Mouse (Mus musculus) hindbrain, embryonic 11.5 days (tissue): ENCODE data around the gene Ddx58. TPM values are rescaled to one million over a fixed set of nuclear protein-coding genes. Genes with fewer than 3 reads are reported as not detected.

Experiments used
- ATAC-seq: fragments of 200-750 bp; cut with Nextera tagmentation; 2 replicates; pipeline ENCODE4 v1.8.0; 2017; ENCODE audit warnings: mild to moderate bottlenecking, moderate TSS enrichment, moderate library complexity; ENCODE audit not compliant: low FRiP score
- DNase-seq: peaks from one replicate; pipeline ENCODE4 v3.0.0-alpha.2; 2015; ENCODE audit warnings: low spot score
- H3K27ac ChIP-seq: fragments of 300-500 bp; sonication (generic); 2 replicates; pipeline ENCODE4 v1.5.1; 2014; ENCODE audit warnings: mild to moderate bottlenecking, low read depth, low read length
- H3K27me3 ChIP-seq: fragments of 300-500 bp; sonication (generic); 2 replicates; pipeline ENCODE4 v1.6.1; 2014; ENCODE audit warnings: mild to moderate bottlenecking, low read length, moderate library complexity, mixed read lengths; ENCODE audit not compliant: control insufficient read depth, insufficient read depth
- H3K36me3 ChIP-seq: fragments of 300-500 bp; sonication (generic); 2 replicates; pipeline ENCODE4 v1.6.1; 2014; ENCODE audit warnings: mild to moderate bottlenecking, low read length, moderate library complexity, mixed read lengths; ENCODE audit not compliant: control insufficient read depth, insufficient read depth
- H3K4me1 ChIP-seq: fragments of 300-500 bp; sonication (generic); replicated peaks from 2 replicates; pipeline ENCODE4 v1.6.1; 2014; ENCODE audit warnings: low read length, mixed read lengths; ENCODE audit not compliant: control insufficient read depth, insufficient read depth
- H3K4me2 ChIP-seq: fragments of 300-500 bp; sonication (generic); replicated peaks from 2 replicates; pipeline ENCODE4 v1.6.1; 2014; ENCODE audit warnings: mild to moderate bottlenecking, low read depth, low read length
- H3K4me3 ChIP-seq: fragments of 300-500 bp; sonication (generic); 2 replicates; pipeline ENCODE4 v1.5.1; 2014; ENCODE audit warnings: low read depth, low read length
- H3K9ac ChIP-seq: fragments of 300-500 bp; sonication (generic); 2 replicates; pipeline ENCODE4 v1.6.1; 2014; ENCODE audit warnings: low read depth, low read length
- H3K9me3 ChIP-seq: fragments of 300-500 bp; sonication (generic); 2 replicates; pipeline ENCODE4 v1.6.1; 2016; ENCODE audit warnings: low read length; ENCODE audit not compliant: control insufficient read depth
- WGBS: fragments of 180-500 bp; shearing (Covaris S2); extraction: QIAGEN DNeasy Blood & Tissue Kit; methylation state at CpG from one replicate; pipeline ENCODE4 v1.1.7; 2014; 5-methylcytosine and 5-hydroxymethylcytosine counted together
- polyA plus RNA-seq: library from polyadenylated mRNA; unstranded; fragments of >200 nt; fragmentation: Nextera tagmentation; extraction: Ambion mirVana; gene quantifications from 2 replicates; pipeline ENCODE4 v1.2.1, GENCODE M21; 2014

Ddx58 gene
- polyA plus RNA-seq, 1 experiment from 2014 or later = 5.7 TPM

- Histone ChIP-seq H3K27me3 (no peaks in the 10 kb centered on the region), H3K36me3 (no peaks in the 10 kb centered on the region), H3K4me1 (no peaks in the 10 kb centered on the region), H3K9me3 (no peaks in the 10 kb centered on the region), H3K9ac (no peak overlapping the region), H3K27ac (no peak overlapping the region), H3K4me2 (no peak overlapping the region), H3K4me3 (no peak overlapping the region)
- WGBS = 94% methylated on average over 22 of the region's 22 CpGs
- ATAC-seq (no peak), DNase-seq (no peak)
Observed at GRCm38 (mm10) chr4:40205231-40205903, 34.3 kb downstream of the Ddx58 start.

- H3K27ac ChIP-seq = no peak overlapping the region
Observed at GRCm38 (mm10) chr4:40204374-40204773, 35.3 kb downstream of the Ddx58 start.

GRCm38 (mm10) chr4:40202205-40202604 is 37.4 kb downstream of the Ddx58 start:
- DNase-seq (no peak), ATAC-seq (no peak)
- no peak overlapping the region for H3K4me3 ChIP-seq
- WGBS = 95% methylated on average over 6 of the region's 6 CpGs
- H3K9me3 ChIP-seq = no peaks in the 10 kb centered on the region
- no peak overlapping the region for H3K4me2 ChIP-seq
- H3K27me3 ChIP-seq = no peaks in the 10 kb centered on the region
- H3K36me3 ChIP-seq = no peaks in the 10 kb centered on the region
- no peak overlapping the region for H3K9ac ChIP-seq
- H3K4me1 ChIP-seq = no peaks in the 10 kb centered on the region
- no peak overlapping the region for H3K27ac ChIP-seq

More at GRCm38 (mm10) chr4:40204374-40204773, 35.3 kb downstream of the Ddx58 start:
- Histone ChIP-seq H3K9me3 (no peaks in the 10 kb centered on the region), H3K4me2 (no peak overlapping the region), H3K36me3 (no peaks in the 10 kb centered on the region), H3K27me3 (no peaks in the 10 kb centered on the region), H3K4me1 (no peaks in the 10 kb centered on the region), H3K4me3 (no peak overlapping the region), H3K9ac (no peak overlapping the region)
- 91% methylated on average over 3 of the region's 3 CpGs for WGBS
- no peak for ATAC-seq
- DNase-seq = no peak

- no peak overlapping the region for H3K4me2 ChIP-seq
- no peak overlapping the region for H3K9ac ChIP-seq
- no peak overlapping the region for H3K4me3 ChIP-seq
- no peak for ATAC-seq
- no peaks in the 10 kb centered on the region for H3K9me3 ChIP-seq
- 89% methylated on average over 2 of the region's 2 CpGs for WGBS
- H3K36me3 ChIP-seq = peaks cover 13% of the 10 kb centered on the region; the same call in 1 of the 2 replicates
- no peak for DNase-seq
- H3K27ac ChIP-seq = no peak overlapping the region
- no peaks in the 10 kb centered on the region for H3K4me1 ChIP-seq
- no peaks in the 10 kb centered on the region for H3K27me3 ChIP-seq
Observed at GRCm38 (mm10) chr4:40195336-40195735, 44.3 kb downstream of the Ddx58 start.

- Histone ChIP-seq H3K4me1 (no peaks in the 10 kb centered on the region), H3K9ac (no peak overlapping the region), H3K4me3 (no peak overlapping the region), H3K9me3 (no peaks in the 10 kb centered on the region), H3K36me3 (peaks cover 16% of the 10 kb centered on the region; the same call in 1 of the 2 replicates), H3K4me2 (no peak overlapping the region), H3K27ac (no peak overlapping the region), H3K27me3 (no peaks in the 10 kb centered on the region)
- DNase-seq (no peak), ATAC-seq (no peak)
- WGBS = 66% methylated on average over 9 of the region's 9 CpGs
Observed at GRCm38 (mm10) chr4:40193461-40193860, 46.2 kb downstream of the Ddx58 start.

GRCm38 (mm10) chr4:40192246-40192645 is 47.4 kb downstream of the Ddx58 start:
- ATAC-seq (no peak), DNase-seq (no peak)
- Histone ChIP-seq H3K9me3 (no peaks in the 10 kb centered on the region), H3K36me3 (peaks cover 16% of the 10 kb centered on the region; the same call in 1 of the 2 replicates), H3K27me3 (no peaks in the 10 kb centered on the region), H3K4me2 (no peak overlapping the region), H3K4me1 (no peaks in the 10 kb centered on the region), H3K9ac (no peak overlapping the region), H3K4me3 (no peak overlapping the region), H3K27ac (no peak overlapping the region)
- WGBS = 72% methylated on average over 2 of the region's 2 CpGs

GRCm38 (mm10) chr4:40187956-40188355 is 51.7 kb downstream of the Ddx58 start:
- no peaks in the 10 kb centered on the region for H3K9me3 ChIP-seq
- H3K9ac ChIP-seq = no peak overlapping the region
- no peak overlapping the region for H3K27ac ChIP-seq
- ATAC-seq (no peak), DNase-seq (no peak)
- H3K4me3 ChIP-seq = no peak overlapping the region
- no peaks in the 10 kb centered on the region for H3K4me1 ChIP-seq
- WGBS = 90% methylated on average over 7 of the region's 7 CpGs
- no peaks in the 10 kb centered on the region for H3K27me3 ChIP-seq
- H3K36me3 ChIP-seq = 0 out of 2 replicates have a peak, but pooled peaks cover 7% of the 10 kb centered on the region
- H3K4me2 ChIP-seq = no peak overlapping the region

GRCm38 (mm10) chr4:40184470-40184869 is 55.2 kb downstream of the Ddx58 start:
- no peak for ATAC-seq
- Histone ChIP-seq H3K9ac (no peak overlapping the region), H3K4me3 (no peak overlapping the region), H3K4me1 (no peaks in the 10 kb centered on the region), H3K27ac (no peak overlapping the region), H3K36me3 (0 out of 2 replicates have a peak, but pooled peaks cover 2% of the 10 kb centered on the region), H3K4me2 (no peak overlapping the region), H3K9me3 (no peaks in the 10 kb centered on the region), H3K27me3 (no peaks in the 10 kb centered on the region)
- 85% methylated on average over 5 of the region's 5 CpGs for WGBS
- DNase-seq = no peak

GRCm38 (mm10) chr4:40183781-40184180 is 55.8 kb downstream of the Ddx58 start:
- H3K9ac ChIP-seq = no peak overlapping the region
- no peak overlapping the region for H3K27ac ChIP-seq
- H3K9me3 ChIP-seq = no peaks in the 10 kb centered on the region
- no peaks in the 10 kb centered on the region for H3K4me1 ChIP-seq
- no peak overlapping the region for H3K4me2 ChIP-seq
- H3K27me3 ChIP-seq = no peaks in the 10 kb centered on the region
- no peak overlapping the region for H3K4me3 ChIP-seq
- WGBS = 92% methylated on average over 6 of the region's 6 CpGs
- H3K36me3 ChIP-seq = no peaks in the 10 kb centered on the region
- DNase-seq (no peak), ATAC-seq (no peak)
